Mouse (Mus musculus) cerebral cortex, adult 2 months (tissue): ENCODE measurements around the gene Cdh18.

Source experiments
- WGBS: fragments of 180-500 bp; shearing (Covaris S2); methylation state at CpG from one replicate; pipeline ENCODE4 v1.1.7; 2018; 5-methylcytosine and 5-hydroxymethylcytosine counted together

Gene Cdh18

GRCm38 (mm10) chr15:22548711-22549271 is at the start of gene Cdh18:
Cdh18 (plus strand) TSS chr15:22549022.
- WGBS: 36% methylated on average over 5 of the region's 5 CpGs

GRCm38 (mm10) chr15:22535828-22536227 is 13.0 kb upstream of the Cdh18 start:
- WGBS: 31% methylated on average over 2 of the region's 2 CpGs

- 31% methylated on average over 4 of the region's 4 CpGs for WGBS
These were observed 29.3 kb downstream of the Cdh18 start for GRCm38 (mm10) chr15:22577974-22578616.

GRCm38 (mm10) chr15:22578617-22578990 is 29.8 kb downstream of the Cdh18 start:
- 48% methylated on average over 3 of the region's 3 CpGs for WGBS

GRCm38 (mm10) chr15:22584667-22585066 is 35.8 kb downstream of the Cdh18 start:
- WGBS: 80% methylated on average over 1 of the region's 1 CpGs

GRCm38 (mm10) chr15:22716376-22716775 is 167.6 kb downstream of the Cdh18 start:
- 61% methylated on average over 2 of the region's 2 CpGs for WGBS

- 54% methylated on average over 3 of the region's 3 CpGs for WGBS
These were observed 168.9 kb downstream of the Cdh18 start for GRCm38 (mm10) chr15:22717681-22718080.

GRCm38 (mm10) chr15:22726574-22726973 is 177.8 kb downstream of the Cdh18 start:
- WGBS: 44% methylated on average over 1 of the region's 1 CpGs

- 78% methylated on average over 3 of the region's 3 CpGs for WGBS
These were observed 187.3 kb downstream of the Cdh18 start for GRCm38 (mm10) chr15:22736165-22736564.

GRCm38 (mm10) chr15:22766591-22766990 is 217.8 kb downstream of the Cdh18 start:
- 88% methylated on average over 3 of the region's 3 CpGs for WGBS

GRCm38 (mm10) chr15:22776346-22776745 is 227.5 kb downstream of the Cdh18 start:
- 91% methylated on average over 4 of the region's 4 CpGs for WGBS

GRCm38 (mm10) chr15:22789696-22790095 is 240.9 kb downstream of the Cdh18 start:
- WGBS: 76% methylated on average over 6 of the region's 6 CpGs

- 91% methylated on average over 3 of the region's 3 CpGs for WGBS
These were observed 243.0 kb downstream of the Cdh18 start for GRCm38 (mm10) chr15:22791791-22792190.

GRCm38 (mm10) chr15:22837173-22837572 is 288.4 kb downstream of the Cdh18 start:
- 31% methylated on average over 1 of the region's 1 CpGs for WGBS

GRCm38 (mm10) chr15:22870679-22871078 is 321.9 kb downstream of the Cdh18 start:
- 51% methylated on average over 1 of the region's 1 CpGs for WGBS

- 40% methylated on average over 4 of the region's 4 CpGs for WGBS
These were observed 348.9 kb downstream of the Cdh18 start for GRCm38 (mm10) chr15:22897724-22898123.

- 41% methylated on average over 4 of the region's 4 CpGs for WGBS
These were observed 349.4 kb downstream of the Cdh18 start for GRCm38 (mm10) chr15:22898208-22898607.

GRCm38 (mm10) chr15:22934293-22934692 is 385.5 kb downstream of the Cdh18 start:
- 80% methylated on average over 4 of the region's 4 CpGs for WGBS

GRCm38 (mm10) chr15:22947234-22947633 is 398.4 kb downstream of the Cdh18 start:
- 80% methylated on average over 1 of the region's 1 CpGs for WGBS

GRCm38 (mm10) chr15:22969424-22969823 is 420.6 kb downstream of the Cdh18 start:
- 29% methylated on average over 11 of the region's 11 CpGs for WGBS

- 45% methylated on average over 5 of the region's 5 CpGs for WGBS
These were observed 431.3 kb downstream of the Cdh18 start for GRCm38 (mm10) chr15:22980136-22980535.

GRCm38 (mm10) chr15:22984647-22985046 is 435.8 kb downstream of the Cdh18 start:
- WGBS: 42% methylated on average over 5 of the region's 5 CpGs

GRCm38 (mm10) chr15:23016680-23017079 is 467.9 kb downstream of the Cdh18 start:
- 65% methylated on average over 5 of the region's 5 CpGs for WGBS

- 53% methylated on average over 2 of the region's 2 CpGs for WGBS
These were observed 472.3 kb downstream of the Cdh18 start for GRCm38 (mm10) chr15:23021151-23021550.
